Mouse (Mus musculus) CH12.LX (cell line): ENCODE data around the gene Dnm3. TPM values are rescaled to one million over a fixed set of nuclear protein-coding genes. Genes with fewer than 3 reads are reported as not detected.

Experiments
- DNase-seq: peaks from one replicate; pipeline ENCODE4 v3.0.0-alpha.2; 2013; ENCODE audit errors: extremely low read depth
- H3K27ac ChIP-seq: 2 replicates; pipeline ENCODE4 v1.5.1; 2012; ENCODE audit warnings: low read depth, mild to moderate bottlenecking, control low read depth, moderate library complexity; ENCODE audit not compliant: insufficient read depth
- H3K27me3 ChIP-seq: replicated peaks from 2 replicates; pipeline ENCODE3; 2012; ENCODE audit warnings: inconsistent platforms
- H3K36me3 ChIP-seq, 2 experiments: replicated peaks in 1 of 2; 2 replicates each; pipeline versions ENCODE3 to v1.6.1; 2012; ENCODE audit warnings: inconsistent platforms in 1 of 2, low read length in 1 of 2, mild to moderate bottlenecking in 1 of 2, mixed read lengths in 1 of 2, moderate library complexity in 1 of 2; ENCODE audit not compliant: control insufficient read depth in 1 of 2, insufficient read depth in 1 of 2
- H3K4me1 ChIP-seq, 2 experiments: 2 replicates each; pipeline ENCODE4 v1.6.1; 2012; ENCODE audit warnings: inconsistent platforms in 1 of 2, moderate library complexity in 1 of 2; ENCODE audit not compliant: insufficient read depth in 2 of 2, control insufficient read depth in 1 of 2
- H3K4me2 ChIP-seq: 2 replicates; pipeline ENCODE4 v1.6.1; 2012; ENCODE audit warnings: low read depth, mild to moderate bottlenecking, control low read depth; ENCODE audit not compliant: poor library complexity, insufficient read depth, severe bottlenecking
- H3K4me3 ChIP-seq, 3 experiments: fragments of 150-350 bp in 1 of 3; sonication (generic) in 1 of 3; replicated peaks in 1 of 3; 2 replicates each; pipeline versions ENCODE3 to v1.5.1; 2011 to 2012; ENCODE audit warnings: low read depth in 2 of 3, low read length in 2 of 3, mild to moderate bottlenecking in 2 of 3, moderate library complexity in 2 of 3, control low read depth in 1 of 3, improper control_type of control experiment in 1 of 3, inconsistent platforms in 1 of 3, mixed read lengths in 1 of 3; ENCODE audit not compliant: poor library complexity in 1 of 3
- H3K79me2 ChIP-seq: replicated peaks from 2 replicates; pipeline ENCODE4 v1.6.1; 2012; ENCODE audit warnings: mild to moderate bottlenecking, moderate library complexity; ENCODE audit not compliant: control insufficient read depth, poor library complexity, insufficient read depth, severe bottlenecking; ENCODE audit errors: extremely low read depth
- H3K9ac ChIP-seq: 2 replicates; pipeline ENCODE4 v1.6.1; 2012; ENCODE audit warnings: low read depth, mild to moderate bottlenecking, control low read depth, moderate library complexity; ENCODE audit not compliant: insufficient read depth
- H3K9me3 ChIP-seq: replicated peaks from 2 replicates; pipeline ENCODE3; 2012; ENCODE audit warnings: low read length, inconsistent platforms, mixed read lengths
- BHLHE40 ChIP-seq: IDR thresholded peaks from 2 replicates; pipeline ENCODE4 v1.6.1; 2011; ENCODE audit warnings: mild to moderate bottlenecking, low read depth, low read length, improper control_type of control experiment
- CHD1 ChIP-seq: IDR thresholded peaks from 2 replicates; pipeline ENCODE4 v1.6.1; 2012; ENCODE audit warnings: low read depth, low read length, improper control_type of control experiment, inconsistent platforms
- CTCF ChIP-seq, 2 experiments: IDR thresholded peaks in 1 of 2; conservative IDR thresholded peaks in 1 of 2; 2 replicates each; pipeline ENCODE4 v1.5.1; 2011 to 2012; ENCODE audit warnings: low read depth in 2 of 2, low read length in 2 of 2, improper control_type of control experiment in 1 of 2, inconsistent platforms in 1 of 2, mild to moderate bottlenecking in 1 of 2, moderate library complexity in 1 of 2
- ELF1 ChIP-seq: IDR thresholded peaks from 2 replicates; pipeline ENCODE4 v1.6.1; 2014; ENCODE audit warnings: low read depth, mild to moderate bottlenecking, inconsistent platforms, low read length, improper control_type of control experiment
- EP300 ChIP-seq: IDR thresholded peaks from 2 replicates; pipeline ENCODE4 v1.6.1; 2011; ENCODE audit warnings: low read length, improper control_type of control experiment
- ETS1 ChIP-seq: conservative IDR thresholded peaks from 2 replicates; pipeline ENCODE4 v1.6.1; 2012; ENCODE audit warnings: low read depth, mild to moderate bottlenecking, inconsistent platforms, low read length, improper control_type of control experiment, moderate library complexity
- JUN ChIP-seq: IDR thresholded peaks from 2 replicates; pipeline ENCODE4 v1.6.1; 2011; ENCODE audit warnings: low read depth, mild to moderate bottlenecking, low read length, improper control_type of control experiment, moderate library complexity; ENCODE audit not compliant: insufficient read depth
- JUND ChIP-seq: conservative IDR thresholded peaks from 2 replicates; pipeline ENCODE4 v1.6.1; 2011; ENCODE audit warnings: low read depth, low read length, improper control_type of control experiment
- KAT2A ChIP-seq: IDR thresholded peaks from 2 replicates; pipeline ENCODE4 v1.6.1; 2012; ENCODE audit warnings: low read length, improper control_type of control experiment, inconsistent platforms; ENCODE audit not compliant: insufficient replicate concordance
- MAFK ChIP-seq: IDR thresholded peaks from 2 replicates; pipeline ENCODE4 v1.6.1; 2011; ENCODE audit warnings: low read length, improper control_type of control experiment; ENCODE audit not compliant: insufficient replicate concordance
- NRF1 ChIP-seq: IDR thresholded peaks from 2 replicates; pipeline ENCODE4 v1.6.1; 2014; ENCODE audit warnings: low read depth, mild to moderate bottlenecking, inconsistent platforms, low read length, improper control_type of control experiment, moderate library complexity
- POLR2AphosphoS2 ChIP-seq: IDR thresholded peaks from 2 replicates; pipeline ENCODE4 v1.6.1; 2011; ENCODE audit warnings: low read depth, low read length, improper control_type of control experiment
- RAD21 ChIP-seq: IDR thresholded peaks from 2 replicates; pipeline ENCODE4 v1.6.1; 2011; ENCODE audit warnings: low read depth, mild to moderate bottlenecking, low read length, improper control_type of control experiment, moderate library complexity
- RCOR1 ChIP-seq: conservative IDR thresholded peaks from 2 replicates; pipeline ENCODE4 v1.6.1; 2012; ENCODE audit warnings: low read depth, mild to moderate bottlenecking, inconsistent platforms, low read length, improper control_type of control experiment
- SIN3A ChIP-seq: IDR thresholded peaks from 2 replicates; pipeline ENCODE4 v1.6.1; 2012; ENCODE audit warnings: low read length, improper control_type of control experiment, inconsistent platforms
- SMC3 ChIP-seq: IDR thresholded peaks from 2 replicates; pipeline ENCODE4 v1.6.1; 2011; ENCODE audit warnings: low read depth, low read length, improper control_type of control experiment
- TCF12 ChIP-seq: IDR thresholded peaks from 2 replicates; pipeline ENCODE4 v1.6.1; 2014; ENCODE audit warnings: low read depth, mild to moderate bottlenecking, inconsistent platforms, low read length, improper control_type of control experiment
- ZC3H11A ChIP-seq: IDR thresholded peaks from 2 replicates; pipeline ENCODE4 v1.6.1; 2012; ENCODE audit warnings: low read depth, mild to moderate bottlenecking, inconsistent platforms, low read length, improper control_type of control experiment
- ZMIZ1 ChIP-seq: IDR thresholded peaks from 2 replicates; pipeline ENCODE4 v1.6.1; 2012; ENCODE audit warnings: low read depth, mild to moderate bottlenecking, inconsistent platforms, low read length, improper control_type of control experiment
- ZNF384 ChIP-seq: IDR thresholded peaks from 2 replicates; pipeline ENCODE4 v1.6.1; 2012; ENCODE audit warnings: low read depth, low read length, improper control_type of control experiment, inconsistent platforms
- dilution Hi-C: fragments of 300-500 bp; cut with MboI; formaldehyde crosslinking; loops from 2 replicates; pipeline ENCODE4 v1.14.3; 2020; ENCODE audit warnings: low sequenced_read_pairs; ENCODE audit not compliant: extremely low pct_unique_long_range_greater_than_20kb, extremely low pct_ligation_motif_present
- in situ Hi-C: fragments of 300-500 bp; cut with MboI; formaldehyde crosslinking; loops from 3 replicates; pipeline ENCODE4 v1.14.3; 2019; ENCODE audit warnings: low sequenced_read_pairs, low pct_ligation_motif_present, low pct_unique_long_range_greater_than_20kb, mixed read lengths
- polyA plus RNA-seq: library from polyadenylated mRNA; unstranded; fragments of >175 nt; gene quantifications from 2 replicates; pipeline ENCODE4 v1.2.1, GENCODE M21; 2012; ENCODE audit warnings: low read depth; ENCODE audit not compliant: insufficient read length
- total RNA-seq, 2 experiments: library from RNA; depleted of rRNA; stranded (reverse); fragments of 300-350 nt in 1 of 2; fragments of >200 nt in 1 of 2; gene quantifications; 2 replicates each; pipeline ENCODE4 v1.2.3; 2012 to 2014

Dnm3 gene
- total and polyA plus RNA-seq, 3 experiments: 3.6 to 9.5 (median 6.9) TPM

GRCm38 (mm10) chr1:162020303-162020731 lies 457.5 kb downstream of the Dnm3 start:
- Histone ChIP-seq H3K79me2 (0 out of 2 replicates have a peak, but pooled peaks cover 2% of the 10 kb centered on the region), H3K9ac (no peak overlapping the region), H3K4me3 (no peak overlapping the region), H3K4me2 (no peak overlapping the region), H3K9me3 (no peaks in the 10 kb centered on the region), H3K36me3 (peaks cover 0 to 8% of the 10 kb centered on the region in 2 experiments), H3K27ac (no peak overlapping the region), H3K4me1 (peaks cover under 1 to 14% of the 10 kb centered on the region in 2 experiments; a peak in 3 of 4 replicates), H3K27me3 (no peaks in the 10 kb centered on the region)
- in situ Hi-C loops (no loop called here), dilution Hi-C loops (no loop called here)
- no peak for DNase-seq
- TF ChIP-seq MAFK (no peak), POLR2AphosphoS2 (no peak), JUND (no peak), KAT2A (no peak), ZMIZ1 (no peak), SIN3A (no peak), ZNF384 (no peak), ZC3H11A (no peak), CHD1 (no peak), ELF1 (no peak), TCF12 (no peak), NRF1 (no peak), CTCF (conservative IDR thresholded peaks at IDR 0.05 in 1 of 2, IDR thresholded peaks at IDR 0.05 in 1 of 2; ENCODE audit: low read depth in 2 of 2, low read length in 2 of 2) (no peak), BHLHE40 (no peak)

- in situ Hi-C loops: no loop called here
- no peak overlapping the region for H3K4me3 ChIP-seq
- H3K27me3 ChIP-seq: no peaks in the 10 kb centered on the region
- H3K36me3 ChIP-seq: peaks cover 0 to 8% of the 10 kb centered on the region in 2 experiments
- DNase-seq: no peak
- H3K79me2 ChIP-seq: 0 out of 2 replicates have a peak, but pooled peaks cover 2% of the 10 kb centered on the region
- no peak overlapping the region for H3K9ac ChIP-seq
- no peak overlapping the region for H3K4me2 ChIP-seq
- dilution Hi-C loops: no loop called here
- peaks cover 0 to 9% of the 10 kb centered on the region in 2 experiments; a peak in 1 of 4 replicates for H3K4me1 ChIP-seq
- no peak for TF ChIP-seq RAD21
- TF ChIP-seq BHLHE40: no peak
- no peak for TF ChIP-seq CTCF (conservative IDR thresholded peaks at IDR 0.05 in 1 of 2, IDR thresholded peaks at IDR 0.05 in 1 of 2; ENCODE audit: low read depth in 2 of 2, low read length in 2 of 2)
- no peak for TF ChIP-seq CHD1
- TF ChIP-seq RCOR1: no peak
- no peak for TF ChIP-seq ZMIZ1
- no peak for TF ChIP-seq SMC3
- TF ChIP-seq ETS1: no peak
- TF ChIP-seq ZNF384: no peak
- no peak for TF ChIP-seq JUN
- TF ChIP-seq EP300: no peak
- no peak for TF ChIP-seq KAT2A
- H3K27ac ChIP-seq: no peak overlapping the region
- H3K9me3 ChIP-seq: no peaks in the 10 kb centered on the region
These were observed 459.2 kb downstream of the Dnm3 start for GRCm38 (mm10) chr1:162018601-162018977.
